Mouse (Mus musculus) gastrocnemius, postnatal 14 days (tissue): ENCODE results near the gene Adipoq. TPM values are rescaled to one million over a fixed set of nuclear protein-coding genes. Genes with fewer than 3 reads are reported as not detected.
"Not testable (repeated sequence)": the region's sequence is repeated elsewhere in the genome, so short reads cannot be mapped to it uniquely, and the experiment has no call there.

ENCODE experiments used
- DNase-seq: peaks from one replicate; pipeline ENCODE4 v3.0.0; 2021; ENCODE audit warnings: mixed read lengths
- intact Hi-C: fragments of 180-260 bp; cut with DNase I; formaldehyde crosslinking; loops from one replicate; pipeline ENCODE4 v1.15.1; 2025; ENCODE audit warnings: low total_unique reads
- total RNA-seq, 2 experiments: library from RNA; stranded (reverse); gene quantifications; 2 replicates each; pipeline ENCODE4 v1.2.3; 2021

Gene Adipoq
- total RNA-seq, 2 experiments from 2014 or later, result 0.93 to 3.9 TPM

- intact Hi-C loops, result no loop called here
Measured at GRCm38 (mm10) chr16:23154261-23154660, 7.9 kb downstream of the Adipoq start.

GRCm38 (mm10) chr16:23157013-23157412, 10.7 kb downstream of the Adipoq start:
- intact Hi-C loops, result no loop called here
- no peak for DNase-seq

More at GRCm38 (mm10) chr16:23154261-23154660, 7.9 kb downstream of the Adipoq start:
- no peak for DNase-seq

- no peak for DNase-seq
- intact Hi-C loops, result no loop called here
Measured at GRCm38 (mm10) chr16:23158292-23158691, 12.0 kb downstream of the Adipoq start.

- no peak for DNase-seq
- intact Hi-C loops, result no loop called here
Measured at GRCm38 (mm10) chr16:23158957-23159356, 12.6 kb downstream of the Adipoq start.

GRCm38 (mm10) chr16:23159749-23160148, 13.4 kb downstream of the Adipoq start:
- intact Hi-C loops, result no loop called here
- no peak for DNase-seq

- no peak for DNase-seq
- intact Hi-C loops, result no loop called here
Measured at GRCm38 (mm10) chr16:23162116-23162515, 15.8 kb downstream of the Adipoq start.

- DNase-seq, result no peak
- intact Hi-C loops, result no loop called here
Measured at GRCm38 (mm10) chr16:23164443-23164842, 18.1 kb downstream of the Adipoq start.

GRCm38 (mm10) chr16:23165441-23165840, 19.1 kb downstream of the Adipoq start:
- intact Hi-C loops, result no loop called here

GRCm38 (mm10) chr16:23166646-23167045, 20.3 kb downstream of the Adipoq start:
- intact Hi-C loops, result no loop called here
- DNase-seq, result no peak

More at GRCm38 (mm10) chr16:23165441-23165840, 19.1 kb downstream of the Adipoq start:
- DNase-seq, result no peak

- intact Hi-C loops, result no loop called here
- DNase-seq, result no peak
Measured at GRCm38 (mm10) chr16:23167079-23167478, 20.7 kb downstream of the Adipoq start.

- DNase-seq, result no peak
- intact Hi-C loops, result no loop called here
Measured at GRCm38 (mm10) chr16:23170813-23171212, 24.5 kb downstream of the Adipoq start.

GRCm38 (mm10) chr16:23173904-23174303, 27.6 kb downstream of the Adipoq start:
- DNase-seq, result no peak
- intact Hi-C loops, result no loop called here

- DNase-seq, result no peak
- intact Hi-C loops, result no loop called here
Measured at GRCm38 (mm10) chr16:23174855-23175254, 28.5 kb downstream of the Adipoq start.

GRCm38 (mm10) chr16:23175956-23176355, 29.6 kb downstream of the Adipoq start:
- DNase-seq, result no peak
- intact Hi-C loops, result no loop called here

- intact Hi-C loops, result no loop called here
- DNase-seq, result no peak
Measured at GRCm38 (mm10) chr16:23177856-23178255, 31.5 kb downstream of the Adipoq start.

GRCm38 (mm10) chr16:23178796-23179195, 32.5 kb downstream of the Adipoq start:
- DNase-seq, result no peak
- intact Hi-C loops, result no loop called here

- DNase-seq, intact Hi-C loops: not testable (repeated sequence)
Measured at GRCm38 (mm10) chr16:23179436-23179835, 33.1 kb downstream of the Adipoq start.

- no peak for DNase-seq
- intact Hi-C loops, result no loop called here
Measured at GRCm38 (mm10) chr16:23181054-23181453, 34.7 kb downstream of the Adipoq start.

- intact Hi-C loops, result no loop called here
- DNase-seq, result no peak
Measured at GRCm38 (mm10) chr16:23181487-23181886, 35.2 kb downstream of the Adipoq start.

- intact Hi-C loops, result no loop called here
Measured at GRCm38 (mm10) chr16:23181942-23182597, 35.7 kb downstream of the Adipoq start.

GRCm38 (mm10) chr16:23185824-23186223, 39.5 kb downstream of the Adipoq start:
- no peak for DNase-seq
- intact Hi-C loops, result no loop called here

More at GRCm38 (mm10) chr16:23181942-23182597, 35.7 kb downstream of the Adipoq start:
- DNase-seq, result no peak

GRCm38 (mm10) chr16:23186418-23186817, 40.1 kb downstream of the Adipoq start:
- DNase-seq, result no peak
- intact Hi-C loops, result no loop called here
